Mouse (Mus musculus): ENCODE data around the gene Cables2. TPM values are rescaled to one million over a fixed set of nuclear protein-coding genes. Genes with fewer than 3 reads are reported as not detected.

Gene Cables2
- polyA plus RNA-seq, 1 experiment from 2014 or later: 16.1 TPM

DNA sequence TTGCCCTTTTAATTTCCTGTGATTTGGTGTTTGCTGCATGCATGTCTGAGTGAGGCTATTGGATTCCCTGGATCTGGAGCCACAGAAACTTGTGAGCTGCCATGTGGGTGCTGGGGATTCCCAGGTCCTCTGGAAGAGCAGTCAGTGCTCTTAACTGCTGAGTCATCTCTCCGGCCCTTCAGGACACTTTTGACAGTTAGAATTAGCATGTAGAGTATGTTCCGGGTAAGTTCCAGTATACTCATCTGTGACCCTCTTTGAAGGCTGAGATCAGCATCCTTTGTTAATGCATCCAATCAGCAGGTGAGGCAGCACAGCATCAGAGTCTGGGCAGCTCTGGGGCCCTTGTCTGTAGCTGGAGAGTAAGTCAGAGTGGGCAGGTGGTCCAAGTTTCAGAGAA is 27.0 kb upstream of the Cables2 start:
- no peak overlapping the region for H3K27ac ChIP-seq (replicated peaks in 1 of 2; ENCODE audit: control insufficient read depth in 1 of 2, insufficient read depth in 1 of 2, low read depth in 2 of 2, low read length in 2 of 2)
- H3K4me3 ChIP-seq (ENCODE audit: control insufficient read depth in 1 of 2, insufficient read depth in 1 of 2, low read depth in 1 of 2, low read length in 2 of 2): no peak overlapping the region
- no peak overlapping the region for H3K9ac ChIP-seq (ENCODE audit: low read length)
- H3K4me2 ChIP-seq (ENCODE audit: low read length): no peak overlapping the region
- ATAC-seq (ENCODE audit: insufficient number of reproducible peaks, insufficient read depth, low FRiP score, low read depth): no peak
- H3K27me3 ChIP-seq (ENCODE audit: control insufficient read depth, insufficient read depth, low read length): no peaks in the 10 kb centered on the region
- peaks cover 0 to 5% of the 10 kb centered on the region in 2 experiments; a peak in 2 of 4 replicates for H3K4me1 ChIP-seq (ENCODE audit: control insufficient read depth in 2 of 2, insufficient read depth in 2 of 2, low read length in 2 of 2)
- peaks cover 20% of the 10 kb centered on the region; the same call in 1 of the 2 replicates for H3K9me3 ChIP-seq (ENCODE audit: control insufficient read depth, low read length)
- 15% methylated on average over 2 of the region's 2 CpGs for WGBS
- no peaks in the 10 kb centered on the region for H3K36me3 ChIP-seq (ENCODE audit: control insufficient read depth, insufficient read depth, low read length)

DNA sequence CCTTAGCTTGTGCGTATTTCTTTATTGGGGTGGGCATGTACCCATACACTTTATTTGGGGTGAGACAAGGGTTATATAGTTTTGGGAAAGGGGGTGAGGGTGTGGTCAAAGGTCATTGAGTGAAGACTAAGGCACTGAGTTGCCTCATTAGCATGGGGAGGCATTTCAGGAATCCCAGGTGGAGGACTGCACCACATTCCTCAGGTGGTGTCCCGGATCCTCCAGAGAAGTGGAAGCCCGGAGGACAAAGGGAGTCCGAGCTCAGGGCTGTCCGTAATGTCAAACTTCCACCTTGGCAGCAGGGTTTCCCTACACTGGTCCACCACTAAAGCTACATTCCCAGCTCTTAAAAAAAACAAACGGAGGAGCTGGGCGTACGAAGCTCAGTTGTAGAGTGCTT is 19.6 kb upstream of the Cables2 start:
- Histone ChIP-seq H3K4me1 (ENCODE audit: control insufficient read depth in 2 of 2, insufficient read depth in 2 of 2, low read length in 2 of 2) (peaks cover 19 to 24% of the 10 kb centered on the region in 2 experiments; a peak in 3 of 4 replicates), H3K36me3 (ENCODE audit: control insufficient read depth, insufficient read depth, low read length) (no peaks in the 10 kb centered on the region), H3K27ac (replicated peaks in 1 of 2; ENCODE audit: control insufficient read depth in 1 of 2, insufficient read depth in 1 of 2, low read depth in 2 of 2, low read length in 2 of 2) (no peak overlapping the region), H3K27me3 (ENCODE audit: control insufficient read depth, insufficient read depth, low read length) (no peaks in the 10 kb centered on the region), H3K4me3 (ENCODE audit: control insufficient read depth in 1 of 2, insufficient read depth in 1 of 2, low read depth in 1 of 2, low read length in 2 of 2) (no peak overlapping the region), H3K4me2 (ENCODE audit: low read length) (no peak overlapping the region), H3K9ac (ENCODE audit: low read length) (no peak overlapping the region), H3K9me3 (ENCODE audit: control insufficient read depth, low read length) (no peaks in the 10 kb centered on the region)
- WGBS: 70% methylated on average over 8 of the region's 8 CpGs
- ATAC-seq (ENCODE audit: insufficient number of reproducible peaks, insufficient read depth, low FRiP score, low read depth): no peak

DNA sequence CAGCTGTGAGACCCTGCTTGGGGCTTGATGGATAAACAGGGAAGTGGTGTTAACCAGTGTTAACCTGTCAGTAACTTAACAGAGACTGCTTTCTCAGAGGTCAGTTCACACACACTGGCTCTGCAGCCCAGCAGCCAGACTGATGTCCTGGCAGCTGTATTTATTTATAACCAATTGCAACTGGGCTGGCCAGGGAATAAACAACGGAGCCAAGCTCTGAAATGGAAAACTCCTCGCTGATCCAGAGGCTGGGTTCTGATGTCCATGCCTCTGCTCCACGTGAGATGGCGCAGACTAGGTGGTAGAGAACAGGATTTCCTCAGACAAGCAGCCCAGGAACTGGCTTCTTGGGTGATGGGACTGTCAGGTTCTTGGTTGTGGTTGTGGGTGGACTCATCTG is 18.7 kb upstream of the Cables2 start:
- 62% methylated on average over 4 of the region's 4 CpGs for WGBS
- peaks cover 19 to 24% of the 10 kb centered on the region in 2 experiments; a peak in 3 of 4 replicates for H3K4me1 ChIP-seq (ENCODE audit: control insufficient read depth in 2 of 2, insufficient read depth in 2 of 2, low read length in 2 of 2)
- no peak overlapping the region for H3K27ac ChIP-seq (replicated peaks in 1 of 2; ENCODE audit: control insufficient read depth in 1 of 2, insufficient read depth in 1 of 2, low read depth in 2 of 2, low read length in 2 of 2)
- H3K4me2 ChIP-seq (ENCODE audit: low read length): no peak overlapping the region
- H3K36me3 ChIP-seq (ENCODE audit: control insufficient read depth, insufficient read depth, low read length): no peaks in the 10 kb centered on the region
- H3K9me3 ChIP-seq (ENCODE audit: control insufficient read depth, low read length): no peaks in the 10 kb centered on the region
- H3K27me3 ChIP-seq (ENCODE audit: control insufficient read depth, insufficient read depth, low read length): no peaks in the 10 kb centered on the region
- no peak overlapping the region for H3K9ac ChIP-seq (ENCODE audit: low read length)
- H3K4me3 ChIP-seq (ENCODE audit: control insufficient read depth in 1 of 2, insufficient read depth in 1 of 2, low read depth in 1 of 2, low read length in 2 of 2): no peak overlapping the region
- no peak for ATAC-seq (ENCODE audit: insufficient number of reproducible peaks, insufficient read depth, low FRiP score, low read depth)

DNA sequence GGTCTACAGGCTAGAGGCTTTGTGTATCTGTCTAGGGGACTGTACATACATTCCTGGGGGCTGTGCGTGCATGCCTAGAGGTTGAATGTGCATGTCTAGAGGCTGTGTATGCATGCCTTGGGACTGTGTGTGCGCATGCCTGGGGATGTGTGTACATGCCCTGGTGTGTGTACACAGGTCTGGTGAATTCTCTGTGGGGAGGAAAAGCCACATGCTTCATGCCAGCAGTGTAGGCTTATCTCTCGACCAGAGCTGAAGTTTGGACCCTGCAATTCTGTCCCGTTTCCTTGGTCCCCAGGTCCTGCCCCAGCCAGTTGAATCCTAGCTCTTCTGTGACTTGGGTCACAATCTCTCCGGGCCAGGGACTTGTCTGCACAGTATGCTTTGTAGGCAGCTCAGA is 18.3 kb upstream of the Cables2 start:
- H3K4me3 ChIP-seq (ENCODE audit: control insufficient read depth in 1 of 2, insufficient read depth in 1 of 2, low read depth in 1 of 2, low read length in 2 of 2): no peak overlapping the region
- H3K27ac ChIP-seq (replicated peaks in 1 of 2; ENCODE audit: control insufficient read depth in 1 of 2, insufficient read depth in 1 of 2, low read depth in 2 of 2, low read length in 2 of 2): no peak overlapping the region; a peak in 1 of 4 replicates
- H3K27me3 ChIP-seq (ENCODE audit: control insufficient read depth, insufficient read depth, low read length): no peaks in the 10 kb centered on the region
- no peak for ATAC-seq (ENCODE audit: insufficient number of reproducible peaks, insufficient read depth, low FRiP score, low read depth)
- WGBS: 62% methylated on average over 5 of the region's 5 CpGs
- no peak overlapping the region for H3K9ac ChIP-seq (ENCODE audit: low read length)
- peaks cover 19 to 24% of the 10 kb centered on the region in 2 experiments; a peak in 3 of 4 replicates for H3K4me1 ChIP-seq (ENCODE audit: control insufficient read depth in 2 of 2, insufficient read depth in 2 of 2, low read length in 2 of 2)
- no peak overlapping the region for H3K4me2 ChIP-seq (ENCODE audit: low read length)
- H3K9me3 ChIP-seq (ENCODE audit: control insufficient read depth, low read length): no peaks in the 10 kb centered on the region
- no peaks in the 10 kb centered on the region for H3K36me3 ChIP-seq (ENCODE audit: control insufficient read depth, insufficient read depth, low read length)

DNA sequence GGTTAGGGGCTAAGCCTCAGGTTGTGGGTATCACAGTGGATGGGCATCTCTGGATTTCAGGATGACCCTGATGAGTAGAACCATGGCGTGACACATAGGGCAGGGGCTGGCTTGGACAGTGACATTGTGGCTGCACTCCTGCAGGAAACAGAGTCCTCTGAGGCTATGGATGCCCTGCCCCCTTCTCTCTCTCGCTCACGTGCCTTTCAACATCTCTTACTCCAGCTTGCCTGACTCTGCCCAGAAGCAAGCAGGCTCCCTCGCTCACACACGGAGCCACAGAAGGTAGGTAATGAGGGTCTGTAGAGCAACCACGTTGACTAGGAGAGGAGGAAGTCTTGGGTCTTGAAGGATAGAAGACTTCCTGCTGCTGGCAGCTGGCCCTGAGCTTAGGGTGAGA is 17.2 kb upstream of the Cables2 start:
- H3K4me1 ChIP-seq (ENCODE audit: control insufficient read depth in 2 of 2, insufficient read depth in 2 of 2, low read length in 2 of 2): peaks cover 19 to 24% of the 10 kb centered on the region in 2 experiments; a peak in 3 of 4 replicates
- H3K4me3 ChIP-seq (ENCODE audit: control insufficient read depth in 1 of 2, insufficient read depth in 1 of 2, low read depth in 1 of 2, low read length in 2 of 2): no peak overlapping the region
- no peaks in the 10 kb centered on the region for H3K36me3 ChIP-seq (ENCODE audit: control insufficient read depth, insufficient read depth, low read length)
- H3K9me3 ChIP-seq (ENCODE audit: control insufficient read depth, low read length): no peaks in the 10 kb centered on the region
- H3K9ac ChIP-seq (ENCODE audit: low read length): no peak overlapping the region
- H3K4me2 ChIP-seq (ENCODE audit: low read length): no peak overlapping the region
- no peak for ATAC-seq (ENCODE audit: insufficient number of reproducible peaks, insufficient read depth, low FRiP score, low read depth)
- 17% methylated on average over 6 of the region's 6 CpGs for WGBS
- H3K27me3 ChIP-seq (ENCODE audit: control insufficient read depth, insufficient read depth, low read length): no peaks in the 10 kb centered on the region
- H3K27ac ChIP-seq (replicated peaks in 1 of 2; ENCODE audit: control insufficient read depth in 1 of 2, insufficient read depth in 1 of 2, low read depth in 2 of 2, low read length in 2 of 2): no peak overlapping the region

DNA sequence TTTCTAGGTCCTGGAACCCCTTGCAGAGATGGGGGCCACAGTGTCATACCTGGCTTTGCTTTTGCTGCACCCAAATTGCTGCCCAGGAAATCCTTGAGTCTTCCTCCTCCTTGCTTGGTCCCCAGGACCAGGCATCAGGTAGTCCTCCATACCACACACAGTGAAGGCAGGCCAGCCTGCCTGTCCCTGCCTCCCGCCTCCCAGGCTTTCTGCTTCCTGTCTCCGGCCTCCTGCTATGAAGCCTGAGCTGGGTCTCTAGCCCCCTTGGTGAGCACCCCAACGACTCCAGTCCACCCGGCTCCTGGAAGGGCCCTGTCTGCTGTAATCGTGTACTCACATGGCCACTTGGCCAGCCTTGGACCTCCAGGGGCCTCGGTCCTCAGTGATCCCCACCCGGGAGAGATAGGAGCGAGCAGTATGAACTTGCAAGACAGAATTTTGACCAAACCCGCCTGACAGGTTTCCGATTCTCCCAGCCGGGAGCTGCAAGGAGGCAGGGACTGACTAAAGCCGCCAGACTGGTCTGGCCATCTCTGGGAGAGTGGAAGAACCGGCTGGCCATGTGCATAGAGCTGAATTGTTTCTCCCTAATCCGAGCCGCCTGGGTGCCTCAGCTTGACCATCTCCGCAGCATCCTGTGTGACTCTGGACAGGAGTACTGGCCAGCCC is 16.3 kb upstream of the Cables2 start, which contains the start of gene Rbbp8nl:
TSS of gene Rbbp8nl (minus strand) at position 440 of the 669 bp plus-strand sequence.
- H3K4me3 ChIP-seq (ENCODE audit: control insufficient read depth in 1 of 2, insufficient read depth in 1 of 2, low read depth in 1 of 2, low read length in 2 of 2): no peak within 1 kb of the TSS
- H3K4me1 ChIP-seq (ENCODE audit: control insufficient read depth in 2 of 2, insufficient read depth in 2 of 2, low read length in 2 of 2): peaks cover 19 to 24% of the 10 kb centered on the region in 2 experiments; a peak in 3 of 4 replicates
- no peak for ATAC-seq (ENCODE audit: insufficient number of reproducible peaks, insufficient read depth, low FRiP score, low read depth)
- no peak within 1 kb of the TSS for H3K27ac ChIP-seq (replicated peaks in 1 of 2; ENCODE audit: control insufficient read depth in 1 of 2, insufficient read depth in 1 of 2, low read depth in 2 of 2, low read length in 2 of 2)
- H3K27me3 ChIP-seq (ENCODE audit: control insufficient read depth, insufficient read depth, low read length): no peaks in the 10 kb centered on the region
- no peak within 1 kb of the TSS for H3K4me2 ChIP-seq (ENCODE audit: low read length)
- WGBS: 56% methylated on average over 16 of the region's 16 CpGs
- H3K9ac ChIP-seq (ENCODE audit: low read length): no peak within 1 kb of the TSS
- no peaks in the 10 kb centered on the region for H3K36me3 ChIP-seq (ENCODE audit: control insufficient read depth, insufficient read depth, low read length)
- H3K9me3 ChIP-seq (ENCODE audit: control insufficient read depth, low read length): no peaks in the 10 kb centered on the region

DNA sequence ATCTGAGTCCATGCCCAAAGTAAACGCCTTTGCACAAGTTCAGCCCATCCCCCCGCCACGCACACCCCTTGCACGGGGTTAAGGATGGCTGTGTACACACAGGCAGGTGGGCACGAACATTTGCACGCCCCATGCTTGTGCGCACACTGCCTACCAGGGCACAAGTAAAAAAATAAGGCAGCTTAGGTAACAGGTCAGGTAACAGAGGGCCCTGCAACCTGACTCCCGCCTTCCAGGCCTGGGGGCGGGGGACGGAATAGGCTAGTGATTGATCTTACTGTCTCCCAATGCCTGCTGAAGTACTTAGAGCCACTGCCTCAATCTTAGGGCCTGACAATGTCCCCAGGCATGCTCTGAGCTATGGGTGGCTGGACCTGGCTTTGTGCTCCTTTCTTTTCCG is 15.7 kb upstream of the Cables2 start:
- Histone ChIP-seq H3K4me3 (ENCODE audit: control insufficient read depth in 1 of 2, insufficient read depth in 1 of 2, low read depth in 1 of 2, low read length in 2 of 2) (no peak overlapping the region), H3K4me2 (ENCODE audit: low read length) (no peak overlapping the region), H3K27ac (replicated peaks in 1 of 2; ENCODE audit: control insufficient read depth in 1 of 2, insufficient read depth in 1 of 2, low read depth in 2 of 2, low read length in 2 of 2) (no peak overlapping the region), H3K27me3 (ENCODE audit: control insufficient read depth, insufficient read depth, low read length) (no peaks in the 10 kb centered on the region), H3K4me1 (ENCODE audit: control insufficient read depth in 2 of 2, insufficient read depth in 2 of 2, low read length in 2 of 2) (peaks cover 19 to 24% of the 10 kb centered on the region in 2 experiments; a peak in 3 of 4 replicates), H3K9ac (ENCODE audit: low read length) (no peak overlapping the region), H3K36me3 (ENCODE audit: control insufficient read depth, insufficient read depth, low read length) (no peaks in the 10 kb centered on the region), H3K9me3 (ENCODE audit: control insufficient read depth, low read length) (no peaks in the 10 kb centered on the region)
- 73% methylated on average over 11 of the region's 11 CpGs for WGBS
- no peak for ATAC-seq (ENCODE audit: insufficient number of reproducible peaks, insufficient read depth, low FRiP score, low read depth)

DNA sequence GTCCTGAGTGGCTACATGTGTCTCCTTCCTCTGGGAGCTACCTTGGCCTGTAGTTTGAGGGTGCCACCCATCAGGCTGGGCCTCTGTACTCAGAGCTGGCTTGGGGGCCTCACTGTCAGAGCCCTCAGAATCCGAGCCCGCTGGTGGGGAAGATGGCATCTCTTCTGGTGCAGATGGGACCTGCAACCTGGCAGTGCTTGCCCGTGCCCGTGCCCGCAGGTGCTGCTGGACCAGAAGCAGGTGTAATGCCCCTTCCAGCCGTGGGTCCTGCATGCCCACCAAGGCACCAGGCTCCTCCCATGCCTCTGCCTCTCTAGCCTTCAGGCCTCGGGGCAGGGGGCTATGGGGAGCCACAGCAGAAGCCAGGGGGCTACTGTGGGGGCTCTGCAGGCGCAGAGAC is 6.0 kb upstream of the Cables2 start:
- peaks cover 15 to 16% of the 10 kb centered on the region in 2 experiments for H3K4me1 ChIP-seq (ENCODE audit: control insufficient read depth in 2 of 2, insufficient read depth in 2 of 2, low read length in 2 of 2)

More for the DNA sequence above, 6.0 kb upstream of the Cables2 start:
- Histone ChIP-seq H3K4me3 (ENCODE audit: control insufficient read depth in 1 of 2, insufficient read depth in 1 of 2, low read depth in 1 of 2, low read length in 2 of 2) (no peak overlapping the region), H3K27me3 (ENCODE audit: control insufficient read depth, insufficient read depth, low read length) (no peaks in the 10 kb centered on the region), H3K36me3 (ENCODE audit: control insufficient read depth, insufficient read depth, low read length) (no peaks in the 10 kb centered on the region), H3K4me2 (ENCODE audit: low read length) (no peak overlapping the region), H3K27ac (replicated peaks in 1 of 2; ENCODE audit: control insufficient read depth in 1 of 2, insufficient read depth in 1 of 2, low read depth in 2 of 2, low read length in 2 of 2) (no peak overlapping the region), H3K9me3 (ENCODE audit: control insufficient read depth, low read length) (no peaks in the 10 kb centered on the region), H3K9ac (ENCODE audit: low read length) (no peak overlapping the region)
- no peak for ATAC-seq (ENCODE audit: insufficient number of reproducible peaks, insufficient read depth, low FRiP score, low read depth)
- WGBS: 84% methylated on average over 8 of the region's 8 CpGs
